Mouse (Mus musculus): Measurements from ENCODE around the gene Trib3. TPM values are rescaled to one million over a fixed set of nuclear protein-coding genes. Genes with fewer than 3 reads are reported as not detected.
"Not testable (repeated sequence)": the region's sequence is repeated elsewhere in the genome, so short reads cannot be mapped to it uniquely, and the experiment has no call there.

The Trib3 gene
- polyA plus RNA-seq, 1 experiment from 2014 or later = 2.8 TPM

DNA sequence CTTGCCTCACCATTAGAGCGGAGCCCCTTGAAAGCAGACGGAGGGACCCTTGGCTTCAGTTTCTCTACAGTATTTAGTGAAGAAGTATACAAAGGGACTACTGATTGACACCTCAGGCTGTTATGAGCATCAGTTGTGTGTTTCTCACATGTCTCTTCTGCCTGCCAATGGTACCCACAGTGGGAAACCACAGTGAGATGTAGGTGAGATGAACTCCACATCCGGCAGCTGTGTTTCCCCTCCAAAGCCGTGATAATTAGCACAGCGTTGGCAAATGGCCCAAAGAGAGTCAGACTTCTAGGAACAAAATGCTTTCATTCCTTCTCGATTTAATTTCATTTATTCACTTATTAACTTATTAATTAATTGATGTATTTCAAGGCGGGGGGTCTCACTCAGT is 28.3 kb upstream of the Trib3 start:
- H3K27me3 ChIP-seq (ENCODE audit: control insufficient read depth, insufficient read depth, low read length) = peaks cover 16% of the 10 kb centered on the region; the same call in 1 of the 2 replicates
- no peak for ATAC-seq (ENCODE audit: insufficient read depth, low FRiP score)
- H3K4me1 ChIP-seq (ENCODE audit: control insufficient read depth, insufficient read depth, low read length) = no peaks in the 10 kb centered on the region
- H3K4me2 ChIP-seq (ENCODE audit: low read depth, low read length) = no peak overlapping the region
- H3K9me3 ChIP-seq (replicated peaks; ENCODE audit: control insufficient read depth, low read length) = no peaks in the 10 kb centered on the region
- H3K4me3 ChIP-seq (replicated peaks; ENCODE audit: low read length) = no peak overlapping the region
- H3K9ac ChIP-seq (ENCODE audit: low read length) = no peak overlapping the region
- no peak overlapping the region for H3K27ac ChIP-seq (ENCODE audit: low read length)
- 76% methylated on average over 7 of the region's 7 CpGs for WGBS
- H3K36me3 ChIP-seq (ENCODE audit: control insufficient read depth, insufficient read depth, low read length) = no peaks in the 10 kb centered on the region

DNA sequence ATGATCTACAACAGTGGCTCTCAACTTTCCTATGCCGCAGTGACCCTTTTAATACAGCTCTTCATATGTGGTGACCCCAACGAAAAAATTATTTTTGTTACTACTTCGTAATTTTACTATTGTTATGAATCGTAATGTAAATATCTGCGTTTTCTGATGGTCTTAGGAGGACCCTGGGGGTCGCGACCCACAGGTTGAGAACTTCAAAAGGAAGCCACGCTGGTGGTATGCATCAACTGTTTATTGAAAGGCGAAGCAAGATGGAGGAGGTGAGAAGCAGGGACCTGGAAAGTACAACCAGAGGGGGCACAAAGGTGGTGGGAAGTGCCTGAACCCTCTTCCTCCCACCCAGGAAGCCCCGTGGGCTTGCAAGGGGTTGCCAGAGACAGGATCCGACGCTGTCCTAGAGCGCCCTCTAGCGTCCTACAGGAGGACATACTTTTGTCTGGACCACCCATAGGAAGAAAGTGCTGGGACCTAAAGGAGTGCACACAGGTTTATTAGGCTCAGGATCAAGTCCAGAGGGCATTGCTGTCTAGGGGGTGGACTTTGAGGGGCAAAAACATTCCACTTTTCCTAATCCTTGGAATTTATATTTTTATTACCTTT is 24.8 kb upstream of the Trib3 start:
- Histone ChIP-seq H3K4me1 (ENCODE audit: control insufficient read depth, insufficient read depth, low read length) (no peaks in the 10 kb centered on the region), H3K4me2 (ENCODE audit: low read depth, low read length) (peak overlapping the region; percentile 23; the same call in 1 of the 2 replicates), H3K36me3 (ENCODE audit: control insufficient read depth, insufficient read depth, low read length) (no peaks in the 10 kb centered on the region), H3K4me3 (replicated peaks; ENCODE audit: low read length) (no peak overlapping the region), H3K9ac (ENCODE audit: low read length) (no peak overlapping the region), H3K9me3 (replicated peaks; ENCODE audit: control insufficient read depth, low read length) (no peaks in the 10 kb centered on the region), H3K27me3 (ENCODE audit: control insufficient read depth, insufficient read depth, low read length) (no peaks in the 10 kb centered on the region), H3K27ac (ENCODE audit: low read length) (no peak overlapping the region)
- WGBS = 28% methylated on average over 14 of the region's 14 CpGs
- no peak for ATAC-seq (ENCODE audit: insufficient read depth, low FRiP score)

DNA sequence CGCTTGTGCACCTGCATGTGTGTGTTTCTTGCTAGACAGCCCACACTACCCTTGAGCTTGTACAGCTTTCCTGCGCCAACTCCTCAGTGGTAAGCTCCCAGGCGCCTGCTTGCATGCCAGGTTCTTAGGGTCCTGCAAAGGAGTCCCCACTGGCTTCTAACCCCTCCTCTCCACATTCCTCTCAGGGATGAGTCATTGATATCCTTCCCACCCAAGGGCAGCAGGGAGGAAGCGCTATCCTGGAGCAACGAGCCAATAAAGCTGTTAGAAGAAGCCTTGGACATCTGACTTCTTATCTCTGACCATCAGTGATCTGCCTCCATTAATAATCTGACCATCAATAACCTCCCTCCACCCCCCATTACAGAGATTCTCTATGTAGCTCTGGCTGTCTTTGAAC is 24.1 kb upstream of the Trib3 start:
- no peaks in the 10 kb centered on the region for H3K4me1 ChIP-seq (ENCODE audit: control insufficient read depth, insufficient read depth, low read length)
- no peaks in the 10 kb centered on the region for H3K36me3 ChIP-seq (ENCODE audit: control insufficient read depth, insufficient read depth, low read length)
- no peak for ATAC-seq (ENCODE audit: insufficient read depth, low FRiP score)
- H3K4me3 ChIP-seq (replicated peaks; ENCODE audit: low read length) = no peak overlapping the region
- H3K27me3 ChIP-seq (ENCODE audit: control insufficient read depth, insufficient read depth, low read length) = no peaks in the 10 kb centered on the region
- no peaks in the 10 kb centered on the region for H3K9me3 ChIP-seq (replicated peaks; ENCODE audit: control insufficient read depth, low read length)
- H3K9ac ChIP-seq (ENCODE audit: low read length) = no peak overlapping the region; the same call in 1 of the 2 replicates
- H3K4me2 ChIP-seq (ENCODE audit: low read depth, low read length) = no peak overlapping the region
- WGBS = 75% methylated on average over 5 of the region's 5 CpGs
- no peak overlapping the region for H3K27ac ChIP-seq (ENCODE audit: low read length)

DNA sequence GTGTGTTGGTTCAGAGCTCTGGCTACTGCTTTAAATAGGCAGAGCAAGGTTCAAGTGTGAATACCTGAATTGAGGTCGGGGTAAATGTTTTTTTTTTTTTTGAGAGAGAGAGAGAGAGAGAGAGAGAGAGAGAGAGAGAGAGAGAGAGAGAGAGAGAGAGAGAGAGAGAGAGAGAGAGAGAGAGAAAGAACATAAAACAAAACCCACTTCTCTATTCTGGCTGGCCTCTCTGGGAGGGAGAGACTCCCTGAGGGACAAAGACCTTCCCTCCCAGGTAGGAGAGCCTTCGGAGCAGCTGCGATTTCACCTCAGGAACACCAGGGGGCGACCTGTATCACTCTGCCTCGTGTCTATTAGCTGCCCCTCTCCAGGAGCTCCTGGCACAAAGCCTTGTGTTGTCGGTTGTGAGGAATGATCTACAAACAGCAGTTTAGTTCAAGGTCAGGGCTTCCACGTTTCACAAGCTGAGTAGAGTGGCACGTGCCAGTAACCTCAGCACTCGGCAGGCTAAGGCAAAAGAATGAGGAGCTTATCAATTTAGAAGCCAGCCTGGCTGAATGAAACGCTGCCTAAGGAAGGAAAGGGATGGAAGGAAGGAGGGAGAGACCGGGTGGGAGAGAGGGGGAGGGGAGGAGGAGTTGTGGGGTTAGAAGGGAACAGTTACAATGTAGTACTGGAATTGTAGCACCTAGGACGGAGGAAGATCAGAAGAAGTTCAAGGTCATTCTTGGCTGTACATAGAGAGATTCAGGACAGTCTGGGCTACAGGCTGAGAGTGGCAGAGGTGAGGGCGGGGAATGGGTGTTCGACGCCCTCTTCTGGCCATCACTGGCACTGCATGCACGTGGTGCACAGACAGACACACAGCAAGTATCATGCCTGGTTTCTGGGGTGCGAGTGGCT is 19.7 kb upstream of the Trib3 start:
- no peak overlapping the region; the same call in 1 of the 2 replicates for H3K27ac ChIP-seq (ENCODE audit: low read length)
- no peaks in the 10 kb centered on the region for H3K36me3 ChIP-seq (ENCODE audit: control insufficient read depth, insufficient read depth, low read length)
- H3K4me1 ChIP-seq (ENCODE audit: control insufficient read depth, insufficient read depth, low read length) = 0 out of 2 replicates have a peak, but pooled peaks cover 7% of the 10 kb centered on the region
- peak overlapping the region; percentile 56; the same call in 1 of the 2 replicates for H3K9ac ChIP-seq (ENCODE audit: low read length)
- no peaks in the 10 kb centered on the region for H3K27me3 ChIP-seq (ENCODE audit: control insufficient read depth, insufficient read depth, low read length)
- ATAC-seq (ENCODE audit: insufficient read depth, low FRiP score) = peak; percentile 49
- peak overlapping the region; percentile 22; the same call in 1 of the 2 replicates for H3K4me3 ChIP-seq (replicated peaks; ENCODE audit: low read length)
- 10% methylated on average over 17 of the region's 17 CpGs for WGBS
- H3K4me2 ChIP-seq (ENCODE audit: low read depth, low read length) = peak overlapping the region; percentile 52
- H3K9me3 ChIP-seq (replicated peaks; ENCODE audit: control insufficient read depth, low read length) = no peaks in the 10 kb centered on the region

DNA sequence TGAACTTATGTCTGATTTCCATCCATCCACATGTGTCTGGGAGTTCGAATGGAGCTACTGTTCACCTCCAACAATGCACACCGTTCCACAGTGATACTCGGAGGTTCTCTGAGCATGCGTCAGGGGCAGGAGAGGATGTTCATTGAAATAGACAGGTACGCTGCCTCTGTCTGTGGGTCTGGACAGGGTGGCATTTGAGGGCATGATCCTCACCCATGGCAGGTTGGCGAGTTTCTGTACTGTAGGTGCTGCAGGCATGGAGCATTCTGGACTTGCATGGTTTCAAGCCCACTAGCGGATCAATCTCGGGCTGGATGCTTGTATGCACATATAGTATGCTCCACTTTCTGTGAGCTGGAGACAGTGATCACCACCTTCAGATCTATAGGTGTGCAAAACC is 17.4 kb upstream of the Trib3 start:
- 80% methylated on average over 8 of the region's 8 CpGs for WGBS

DNA sequence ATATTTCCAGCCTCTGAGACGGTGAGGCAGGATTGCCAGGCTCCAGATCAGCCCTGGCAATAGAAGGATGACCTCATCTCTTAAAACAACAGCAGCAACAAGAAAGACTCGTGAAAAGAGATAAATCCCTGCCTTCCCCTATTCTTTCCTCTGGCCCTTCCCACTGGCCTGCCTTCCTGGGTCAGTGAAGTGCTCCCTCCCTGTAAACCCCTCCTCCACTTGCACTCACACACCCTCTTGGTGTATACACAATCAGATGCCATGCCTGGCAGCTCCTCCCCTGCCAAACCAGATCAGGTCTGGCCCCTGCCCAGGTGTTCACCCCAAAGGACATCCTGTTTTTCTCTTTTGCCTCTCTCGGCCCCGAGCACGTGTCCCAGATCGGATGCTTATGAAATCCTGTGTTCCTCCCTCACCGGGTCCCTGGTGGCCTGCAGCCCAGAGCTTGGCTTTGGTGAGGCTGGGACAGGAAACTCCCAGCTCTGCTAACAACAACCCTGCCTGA is 16.5 kb upstream of the Trib3 start:
- Histone ChIP-seq H3K27me3 (ENCODE audit: control insufficient read depth, insufficient read depth, low read length) (no peaks in the 10 kb centered on the region), H3K36me3 (ENCODE audit: control insufficient read depth, insufficient read depth, low read length) (no peaks in the 10 kb centered on the region), H3K9ac (ENCODE audit: low read length) (peak overlapping the region; percentile 6; the same call in 1 of the 2 replicates), H3K9me3 (replicated peaks; ENCODE audit: control insufficient read depth, low read length) (no peaks in the 10 kb centered on the region), H3K4me3 (replicated peaks; ENCODE audit: low read length) (no peak overlapping the region), H3K27ac (ENCODE audit: low read length) (0 out of 2 replicates have a peak overlapping the region, but pooled peaks have one; percentile 9), H3K4me1 (ENCODE audit: control insufficient read depth, insufficient read depth, low read length) (0 out of 2 replicates have a peak, but pooled peaks cover 7% of the 10 kb centered on the region), H3K4me2 (ENCODE audit: low read depth, low read length) (no peak overlapping the region)
- peak; percentile 70; the same call in 1 of the 2 replicates for ATAC-seq (ENCODE audit: insufficient read depth, low FRiP score)
- WGBS = 26% methylated on average over 7 of the region's 7 CpGs

More for the DNA sequence above, 17.4 kb upstream of the Trib3 start:
- Histone ChIP-seq H3K36me3 (ENCODE audit: control insufficient read depth, insufficient read depth, low read length) (no peaks in the 10 kb centered on the region), H3K9me3 (replicated peaks; ENCODE audit: control insufficient read depth, low read length) (no peaks in the 10 kb centered on the region), H3K27me3 (ENCODE audit: control insufficient read depth, insufficient read depth, low read length) (no peaks in the 10 kb centered on the region), H3K4me2 (ENCODE audit: low read depth, low read length) (no peak overlapping the region), H3K27ac (ENCODE audit: low read length) (no peak overlapping the region), H3K9ac (ENCODE audit: low read length) (no peak overlapping the region), H3K4me3 (replicated peaks; ENCODE audit: low read length) (no peak overlapping the region), H3K4me1 (ENCODE audit: control insufficient read depth, insufficient read depth, low read length) (0 out of 2 replicates have a peak, but pooled peaks cover 7% of the 10 kb centered on the region)
- ATAC-seq (ENCODE audit: insufficient read depth, low FRiP score) = no peak

DNA sequence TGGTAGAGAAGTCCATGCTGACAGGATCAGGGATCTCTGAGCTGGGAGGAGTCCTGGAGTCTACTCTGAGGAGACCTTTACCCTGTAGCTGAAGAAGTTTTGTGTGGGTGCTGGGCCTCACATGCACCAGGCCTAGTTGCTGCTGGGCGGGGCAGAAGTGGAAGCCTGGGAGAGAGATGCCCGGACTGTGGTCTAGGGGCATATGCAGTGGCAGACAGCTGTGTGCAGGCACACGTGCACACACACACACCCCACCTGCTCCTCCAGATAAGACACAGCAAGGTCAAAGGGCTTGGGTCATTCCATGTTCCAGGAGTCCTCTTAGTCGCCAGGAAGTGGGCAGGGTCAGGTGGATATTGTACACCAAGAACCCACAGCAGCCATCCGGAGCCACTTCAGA is 15.8 kb upstream of the Trib3 start:
- Histone ChIP-seq H3K27ac (ENCODE audit: low read length) (no peak overlapping the region), H3K27me3 (ENCODE audit: control insufficient read depth, insufficient read depth, low read length) (no peaks in the 10 kb centered on the region), H3K9me3 (replicated peaks; ENCODE audit: control insufficient read depth, low read length) (no peaks in the 10 kb centered on the region), H3K9ac (ENCODE audit: low read length) (no peak overlapping the region), H3K4me3 (replicated peaks; ENCODE audit: low read length) (no peak overlapping the region), H3K4me2 (ENCODE audit: low read depth, low read length) (no peak overlapping the region), H3K36me3 (ENCODE audit: control insufficient read depth, insufficient read depth, low read length) (no peaks in the 10 kb centered on the region), H3K4me1 (ENCODE audit: control insufficient read depth, insufficient read depth, low read length) (0 out of 2 replicates have a peak, but pooled peaks cover 7% of the 10 kb centered on the region)
- peak; percentile 38; the same call in 1 of the 2 replicates for ATAC-seq (ENCODE audit: insufficient read depth, low FRiP score)
- WGBS = 43% methylated on average over 5 of the region's 5 CpGs

DNA sequence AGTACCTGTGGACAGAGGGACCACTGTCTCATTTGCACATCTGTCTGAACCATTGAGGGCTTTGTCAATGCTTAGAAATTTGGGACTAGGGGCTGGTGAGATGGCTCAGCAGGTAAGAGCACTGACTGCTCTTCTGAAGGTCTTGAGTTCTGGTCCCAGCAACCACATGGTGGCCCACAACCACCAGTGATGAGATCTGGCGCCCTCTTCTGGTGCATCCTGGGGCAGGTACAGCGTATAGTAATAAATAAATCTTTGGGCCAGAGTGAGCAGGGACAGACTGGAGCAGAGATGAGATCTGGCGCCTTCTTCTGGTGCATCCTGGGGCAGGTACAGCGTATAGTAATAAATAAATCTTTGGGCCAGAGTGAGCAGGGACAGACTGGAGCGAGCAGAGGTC is 15.1 kb upstream of the Trib3 start:
- H3K9ac ChIP-seq (ENCODE audit: low read length); H3K4me3 ChIP-seq (replicated peaks; ENCODE audit: low read length); H3K27me3 ChIP-seq (ENCODE audit: control insufficient read depth, insufficient read depth, low read length); H3K9me3 ChIP-seq (replicated peaks; ENCODE audit: control insufficient read depth, low read length); ATAC-seq (ENCODE audit: insufficient read depth, low FRiP score); H3K4me2 ChIP-seq (ENCODE audit: low read depth, low read length); H3K27ac ChIP-seq (ENCODE audit: low read length); H3K4me1 ChIP-seq (ENCODE audit: control insufficient read depth, insufficient read depth, low read length); H3K36me3 ChIP-seq (ENCODE audit: control insufficient read depth, insufficient read depth, low read length): not testable (repeated sequence)
- 80% methylated on average over 5 of the region's 5 CpGs for WGBS

DNA sequence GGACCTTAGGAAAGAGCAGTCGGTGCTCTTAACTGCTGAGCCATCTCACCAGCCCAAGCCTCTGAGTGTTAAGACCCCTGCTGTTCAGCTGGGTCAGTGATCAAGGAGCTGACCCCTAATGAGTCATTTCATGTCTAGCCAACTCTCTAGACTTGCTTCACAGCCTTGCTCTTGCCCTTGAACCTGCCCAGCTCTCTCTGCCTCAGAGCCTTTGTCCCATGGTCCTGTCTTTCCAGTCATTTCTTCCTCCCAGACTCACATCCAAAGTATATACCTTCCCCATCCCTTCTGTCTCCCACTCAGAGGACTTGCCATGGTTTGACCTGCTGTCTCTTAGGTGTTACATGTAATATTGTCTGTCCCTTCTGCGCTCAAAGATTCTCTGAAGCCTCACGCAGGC is 13.4 kb upstream of the Trib3 start:
- H3K9me3 ChIP-seq (replicated peaks; ENCODE audit: control insufficient read depth, low read length) = no peaks in the 10 kb centered on the region
- 0 out of 2 replicates have a peak, but pooled peaks cover 7% of the 10 kb centered on the region for H3K4me1 ChIP-seq (ENCODE audit: control insufficient read depth, insufficient read depth, low read length)
- no peak for ATAC-seq (ENCODE audit: insufficient read depth, low FRiP score)
- no peaks in the 10 kb centered on the region for H3K27me3 ChIP-seq (ENCODE audit: control insufficient read depth, insufficient read depth, low read length)
- no peak overlapping the region for H3K9ac ChIP-seq (ENCODE audit: low read length)
- no peak overlapping the region for H3K27ac ChIP-seq (ENCODE audit: low read length)
- H3K36me3 ChIP-seq (ENCODE audit: control insufficient read depth, insufficient read depth, low read length) = no peaks in the 10 kb centered on the region
- no peak overlapping the region for H3K4me3 ChIP-seq (replicated peaks; ENCODE audit: low read length)
- 82% methylated on average over 3 of the region's 3 CpGs for WGBS
- H3K4me2 ChIP-seq (ENCODE audit: low read depth, low read length) = no peak overlapping the region
